Mouse (Mus musculus) MEL (cell line): ENCODE measurements at regions not wholly inside any gene's neighbourhood (a gene's known extent, or its start where the extent isn't known, plus 50 kb on each side); places are given as distances from the start of the nearest gene placed in this dataset.

Experiments
- DNase-seq: peaks from one replicate; pipeline ENCODE4 v3.0.0; 2011; ENCODE audit warnings: low read depth, low spot score
- H3K27ac ChIP-seq: 2 replicates; pipeline ENCODE4 v1.5.1; 2012; ENCODE audit warnings: low read depth, mild to moderate bottlenecking, control low read depth, low read length, moderate library complexity; ENCODE audit not compliant: control insufficient read depth
- H3K27me3 ChIP-seq, 2 experiments: fragments of 150-350 bp in 1 of 2; sonication (generic) in 1 of 2; 2 replicates each; pipeline ENCODE4 v1.6.1; 2012; ENCODE audit warnings: low read length in 2 of 2, mild to moderate bottlenecking in 2 of 2, improper control_type of control experiment in 1 of 2, moderate library complexity in 1 of 2; ENCODE audit not compliant: insufficient read depth in 2 of 2, control insufficient read depth in 1 of 2
- H3K36me3 ChIP-seq, 2 experiments: 2 replicates each; pipeline ENCODE4 v1.6.1; 2012 to 2014; ENCODE audit warnings: low read length in 2 of 2, improper control_type of control experiment in 1 of 2, inconsistent platforms in 1 of 2, mild to moderate bottlenecking in 1 of 2; ENCODE audit not compliant: insufficient read depth in 2 of 2, control insufficient read depth in 1 of 2
- H3K4me1 ChIP-seq, 2 experiments: fragments of 150-350 bp in 1 of 2; sonication (generic) in 1 of 2; 2 replicates each; pipeline ENCODE4 v1.6.1; 2012; ENCODE audit warnings: low read length in 2 of 2, improper control_type of control experiment in 1 of 2, mild to moderate bottlenecking in 1 of 2; ENCODE audit not compliant: insufficient read depth in 2 of 2, control insufficient read depth in 1 of 2
- H3K4me3 ChIP-seq, 2 experiments: fragments of 150-350 bp in 1 of 2; sonication (generic) in 1 of 2; 2 replicates each; pipeline ENCODE4 v1.5.1; 2012; ENCODE audit warnings: low read depth in 2 of 2, low read length in 2 of 2, mild to moderate bottlenecking in 2 of 2, moderate library complexity in 2 of 2, control low read depth in 1 of 2, improper control_type of control experiment in 1 of 2; ENCODE audit not compliant: control insufficient read depth in 1 of 2, insufficient read depth in 1 of 2
- H3K79me2 ChIP-seq: 2 replicates; pipeline ENCODE4 v1.6.1; 2012; ENCODE audit warnings: mild to moderate bottlenecking, low read length, moderate library complexity; ENCODE audit not compliant: control insufficient read depth, poor library complexity, insufficient read depth
- H3K9ac ChIP-seq: 2 replicates; pipeline ENCODE4 v1.6.1; 2012; ENCODE audit warnings: low read depth, mild to moderate bottlenecking, control low read depth, low read length, moderate library complexity; ENCODE audit not compliant: control insufficient read depth, poor library complexity, severe bottlenecking
- H3K9me3 ChIP-seq: fragments of 150-350 bp; sonication (generic); replicated peaks from 2 replicates; pipeline ENCODE4 v1.6.1; 2012; ENCODE audit warnings: mild to moderate bottlenecking, low read length, improper control_type of control experiment, moderate library complexity; ENCODE audit not compliant: insufficient read depth
- BHLHE40 ChIP-seq: IDR thresholded peaks from 2 replicates; pipeline ENCODE4 v1.6.1; 2012; ENCODE audit warnings: low read depth, mild to moderate bottlenecking, inconsistent platforms, low read length, improper control_type of control experiment, borderline replicate concordance
- CHD1 ChIP-seq: IDR thresholded peaks from 2 replicates; pipeline ENCODE4 v1.6.1; 2012; ENCODE audit warnings: low read depth, mild to moderate bottlenecking, inconsistent platforms, low read length, improper control_type of control experiment
- CHD2 ChIP-seq: IDR thresholded peaks from 2 replicates; pipeline ENCODE4 v1.6.1; 2011; ENCODE audit warnings: low read length, improper control_type of control experiment
- CTCF ChIP-seq, 3 experiments: IDR thresholded peaks in 2 of 3; conservative IDR thresholded peaks in 1 of 3; 2 replicates each; pipeline ENCODE4 v1.5.1; 2011 to 2012; ENCODE audit warnings: low read length in 3 of 3, low read depth in 2 of 3, mild to moderate bottlenecking in 2 of 3, improper control_type of control experiment in 1 of 3, inconsistent platforms in 1 of 3, mixed read lengths in 1 of 3, moderate library complexity in 1 of 3; ENCODE audit not compliant: control insufficient read depth in 1 of 3, insufficient read depth in 1 of 3, poor library complexity in 1 of 3, severe bottlenecking in 1 of 3
- E2F4 ChIP-seq: IDR thresholded peaks from 2 replicates; pipeline ENCODE4 v1.6.1; 2011; ENCODE audit warnings: low read depth, low read length, improper control_type of control experiment, borderline replicate concordance
- GATA1 ChIP-seq: IDR thresholded peaks from 2 replicates; pipeline ENCODE4 v1.6.1; 2011; ENCODE audit warnings: low read depth, low read length, improper control_type of control experiment
- JUND ChIP-seq: IDR thresholded peaks from 2 replicates; pipeline ENCODE4 v1.6.1; 2011; ENCODE audit warnings: low read depth, mild to moderate bottlenecking, improper control_type of control experiment, low read length
- MAZ ChIP-seq: IDR thresholded peaks from 2 replicates; pipeline ENCODE4 v1.6.1; 2012; ENCODE audit warnings: low read depth, mild to moderate bottlenecking, inconsistent platforms, low read length, improper control_type of control experiment
- MEF2A ChIP-seq: IDR thresholded peaks from 2 replicates; pipeline ENCODE4 v1.6.1; 2014; ENCODE audit warnings: low read depth, mild to moderate bottlenecking, inconsistent platforms, low read length, improper control_type of control experiment; ENCODE audit not compliant: poor library complexity, insufficient replicate concordance, severe bottlenecking; ENCODE audit errors: extremely low read depth
- MXI1 ChIP-seq: IDR thresholded peaks from 2 replicates; pipeline ENCODE4 v1.6.1; 2011; ENCODE audit warnings: mild to moderate bottlenecking, low read depth, low read length, improper control_type of control experiment
- MYB ChIP-seq: IDR thresholded peaks from 2 replicates; pipeline ENCODE4 v1.6.1; 2011; ENCODE audit warnings: mild to moderate bottlenecking, low read depth, low read length, improper control_type of control experiment
- MYC ChIP-seq: IDR thresholded peaks from 2 replicates; pipeline ENCODE4 v1.6.1; 2011; ENCODE audit warnings: low read depth, mild to moderate bottlenecking, low read length, improper control_type of control experiment, moderate library complexity
- NELFE ChIP-seq: IDR thresholded peaks from 2 replicates; pipeline ENCODE4 v1.6.1; 2011; ENCODE audit warnings: low read depth, low read length, improper control_type of control experiment
- NRF1 ChIP-seq: IDR thresholded peaks from 2 replicates; pipeline ENCODE4 v1.6.1; 2014; ENCODE audit warnings: low read depth, mild to moderate bottlenecking, inconsistent platforms, low read length, improper control_type of control experiment, moderate library complexity; ENCODE audit not compliant: poor library complexity, insufficient read depth, severe bottlenecking
- POLR2A ChIP-seq, 2 experiments: IDR thresholded peaks; 2 replicates each; pipeline ENCODE4 v1.6.1; 2011 to 2012; ENCODE audit warnings: low read length in 2 of 2, mild to moderate bottlenecking in 2 of 2, control low read depth in 1 of 2, improper control_type of control experiment in 1 of 2, low read depth in 1 of 2, moderate library complexity in 1 of 2; ENCODE audit not compliant: control insufficient read depth in 1 of 2, insufficient read depth in 1 of 2, poor library complexity in 1 of 2
- POLR2AphosphoS2 ChIP-seq: IDR thresholded peaks from 2 replicates; pipeline ENCODE4 v1.6.1; 2011; ENCODE audit warnings: low read length, improper control_type of control experiment
- POLR2AphosphoS5 ChIP-seq: IDR thresholded peaks from 2 replicates; pipeline ENCODE4 v1.6.1; 2012; ENCODE audit warnings: low read depth, borderline replicate concordance, mild to moderate bottlenecking, inconsistent platforms, low read length, moderate library complexity, mixed read lengths
- RAD21 ChIP-seq: IDR thresholded peaks from 2 replicates; pipeline ENCODE4 v1.6.1; 2011; ENCODE audit warnings: mild to moderate bottlenecking, low read depth, low read length, improper control_type of control experiment
- SIN3A ChIP-seq: IDR thresholded peaks from 2 replicates; pipeline ENCODE4 v1.6.1; 2012; ENCODE audit warnings: low read length, improper control_type of control experiment, inconsistent platforms
- SMC3 ChIP-seq: IDR thresholded peaks from 2 replicates; pipeline ENCODE4 v1.6.1; 2011; ENCODE audit warnings: low read depth, low read length, improper control_type of control experiment
- TCF12 ChIP-seq: IDR thresholded peaks from 2 replicates; pipeline ENCODE4 v1.6.1; 2014; ENCODE audit warnings: low read depth, mild to moderate bottlenecking, inconsistent platforms, low read length, improper control_type of control experiment, moderate library complexity
- UBTF ChIP-seq: IDR thresholded peaks from 2 replicates; pipeline ENCODE4 v1.6.1; 2012; ENCODE audit warnings: low read depth, mild to moderate bottlenecking, inconsistent platforms, low read length, improper control_type of control experiment, moderate library complexity, borderline replicate concordance; ENCODE audit not compliant: insufficient read depth
- USF1 ChIP-seq: IDR thresholded peaks from 2 replicates; pipeline ENCODE4 v1.6.1; 2014; ENCODE audit warnings: low read depth, mild to moderate bottlenecking, inconsistent platforms, low read length, improper control_type of control experiment, moderate library complexity
- ZC3H11A ChIP-seq: IDR thresholded peaks from 2 replicates; pipeline ENCODE4 v1.6.1; 2012; ENCODE audit warnings: low read depth, mild to moderate bottlenecking, inconsistent platforms, low read length, improper control_type of control experiment
- ZKSCAN1 ChIP-seq: IDR thresholded peaks from 2 replicates; pipeline ENCODE4 v1.6.1; 2012; ENCODE audit warnings: low read depth, mild to moderate bottlenecking, inconsistent platforms, low read length, improper control_type of control experiment, moderate library complexity
- ZMIZ1 ChIP-seq: IDR thresholded peaks from 2 replicates; pipeline ENCODE4 v1.6.1; 2012; ENCODE audit warnings: low read depth, mild to moderate bottlenecking, inconsistent platforms, low read length, improper control_type of control experiment, moderate library complexity

DNA sequence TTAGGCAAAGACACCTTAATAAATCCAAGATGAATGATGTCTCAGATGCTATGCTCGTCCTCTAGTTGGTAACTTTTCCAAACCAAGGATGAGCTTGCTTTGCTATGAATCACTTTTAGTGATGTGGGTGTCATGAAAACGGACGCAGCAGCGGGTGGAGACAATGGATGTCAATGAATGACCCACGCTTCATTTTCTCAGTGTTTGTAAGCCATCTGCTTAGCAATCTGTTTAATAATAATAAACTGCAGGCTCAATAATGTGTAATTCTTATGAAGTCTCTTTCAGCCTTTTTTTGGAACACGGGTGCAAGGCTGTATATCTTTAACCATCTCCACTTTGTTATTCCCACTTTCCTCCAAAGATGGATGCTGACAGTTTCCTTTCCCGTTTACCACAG, 110.6 kb downstream of the S1pr1 start:
- no peaks in the 10 kb centered on the region for H3K36me3 ChIP-seq
- H3K4me1 ChIP-seq = no peaks in the 10 kb centered on the region

GRCm38 (mm10) chr3:115603803-115604202, 111.1 kb downstream of the S1pr1 start:
- H3K36me3 ChIP-seq = no peaks in the 10 kb centered on the region
- H3K4me1 ChIP-seq = no peaks in the 10 kb centered on the region
- TF ChIP-seq ZKSCAN1 = no peak
- no peak for TF ChIP-seq CTCF (IDR thresholded peaks at IDR 0.05 in 2 of 3, conservative IDR thresholded peaks at IDR 0.05 in 1 of 3; ENCODE audit: control insufficient read depth in 1 of 3, insufficient read depth in 1 of 3, low read depth in 2 of 3, low read length in 3 of 3, poor library complexity in 1 of 3, severe bottlenecking in 1 of 3)
- no peak for TF ChIP-seq SIN3A
- TF ChIP-seq NRF1 = no peak
- TF ChIP-seq SMC3 = no peak
- no peak for TF ChIP-seq ZMIZ1
- TF ChIP-seq BHLHE40 = no peak
- TF ChIP-seq MXI1 = no peak
- TF ChIP-seq TCF12 = no peak
- TF ChIP-seq MYB = no peak
- no peak for TF ChIP-seq CHD2
- no peak for TF ChIP-seq NELFE
- H3K4me3 ChIP-seq = no peak overlapping the region
- no peak for DNase-seq
- no peaks in the 10 kb centered on the region for H3K9me3 ChIP-seq
- H3K79me2 ChIP-seq = no peaks in the 10 kb centered on the region
- peaks cover 4 to 13% of the 10 kb centered on the region in 2 experiments for H3K27me3 ChIP-seq
- no peak overlapping the region for H3K27ac ChIP-seq
- no peak overlapping the region for H3K9ac ChIP-seq

More for the DNA sequence above, 110.6 kb downstream of the S1pr1 start:
- H3K27me3 ChIP-seq = peaks cover 4 to 18% of the 10 kb centered on the region in 2 experiments
- H3K9me3 ChIP-seq = no peaks in the 10 kb centered on the region
- no peak overlapping the region for H3K27ac ChIP-seq
- H3K79me2 ChIP-seq = no peaks in the 10 kb centered on the region
- TF ChIP-seq POLR2AphosphoS2 (no peak), USF1 (no peak), E2F4 (no peak), ZC3H11A (no peak), JUND (no peak), POLR2A (IDR thresholded peaks at IDR 0.05; ENCODE audit: control insufficient read depth in 1 of 2, insufficient read depth in 1 of 2, low read depth in 1 of 2, low read length in 2 of 2, poor library complexity in 1 of 2) (no peak), SMC3 (no peak), POLR2AphosphoS5 (no peak), GATA1 (no peak), MYC (no peak), MAZ (no peak), MEF2A (no peak), MYB (no peak), RAD21 (no peak), NRF1 (no peak), BHLHE40 (no peak), UBTF (no peak), CHD1 (no peak), NELFE (no peak)
- TF ChIP-seq, all 39 proteins: peak for 0
- no peak for DNase-seq
- H3K4me3 ChIP-seq = no peak overlapping the region
- H3K9ac ChIP-seq = no peak overlapping the region
